8 mouse cellular contexts compared by ENCODE assay signal in genomic region chr3:83110163-83110562, GRCm38 (mm10). TPM values are rescaled to one million over a fixed set of nuclear protein-coding genes. Genes with fewer than 3 reads are reported as not detected.
DNase-seq lines count a peak whose midpoint lies in the region; ATAC-seq lines count a peak whose summit lies in the region.

No protein-coding gene starts in this region.

- H3K4me3 ChIP-seq in embryonic facial prominence, embryonic 11.5 days (ENCODE audit: low read depth, low read length), result no peak overlapping the region
- no peak overlapping the region for H3K4me3 ChIP-seq in embryonic facial prominence, embryonic 10.5 days
- H3K4me3 ChIP-seq in limb, embryonic 11.5 days (ENCODE audit: low read depth, low read length), result no peak overlapping the region
- H3K4me3 ChIP-seq in stomach, embryonic 14.5 days (ENCODE audit: low read depth, low read length), result no peak overlapping the region

- no peaks in the 10 kb centered on the region for H3K9me3 ChIP-seq in embryonic facial prominence, embryonic 11.5 days (replicated peaks; ENCODE audit: control insufficient read depth, low read length)
- H3K9me3 ChIP-seq in embryonic facial prominence, embryonic 10.5 days, result 0 out of 2 replicates have a peak, but pooled peaks cover 4% of the 10 kb centered on the region
- no peaks in the 10 kb centered on the region for H3K9me3 ChIP-seq in limb, embryonic 11.5 days (ENCODE audit: control insufficient read depth, low read length)
- H3K9me3 ChIP-seq in stomach, embryonic 14.5 days (ENCODE audit: control insufficient read depth, low read depth, low read length), result no peaks in the 10 kb centered on the region

- no peak for ATAC-seq in embryonic facial prominence, embryonic 11.5 days (replicated peaks; ENCODE audit: insufficient number of reproducible peaks, low FRiP score, low TSS enrichment, low read depth)
- 0 out of 2 replicates have a peak, but pooled peaks have one; percentile 47 for ATAC-seq in limb, embryonic 11.5 days (ENCODE audit: insufficient number of reproducible peaks, low FRiP score, low TSS enrichment, low read depth)
- peak; percentile 42; the same call in 1 of the 2 replicates for ATAC-seq in stomach, embryonic 14.5 days (ENCODE audit: insufficient number of reproducible peaks, insufficient read depth, low FRiP score, low read depth)
- ATAC-seq in megakaryocyte, adult 5-6 weeks (ENCODE audit: poor library complexity, severe bottlenecking), result no peak

- H3K27ac ChIP-seq in embryonic facial prominence, embryonic 11.5 days (replicated peaks; ENCODE audit: low read depth, low read length), result no peak overlapping the region
- no peak overlapping the region for H3K27ac ChIP-seq in embryonic facial prominence, embryonic 10.5 days (replicated peaks)
- H3K27ac ChIP-seq in limb, embryonic 11.5 days (replicated peaks; ENCODE audit: low read depth, low read length), result no peak overlapping the region
- no peak overlapping the region for H3K27ac ChIP-seq in stomach, embryonic 14.5 days (ENCODE audit: low read length)

- no peaks in the 10 kb centered on the region; the same call in 1 of the 2 replicates for H3K27me3 ChIP-seq in embryonic facial prominence, embryonic 11.5 days (ENCODE audit: control insufficient read depth, insufficient read depth, low read length)
- peaks cover 27% of the 10 kb centered on the region for H3K27me3 ChIP-seq in embryonic facial prominence, embryonic 10.5 days (replicated peaks; ENCODE audit: low read depth, poor library complexity, severe bottlenecking)
- no peaks in the 10 kb centered on the region for H3K27me3 ChIP-seq in limb, embryonic 11.5 days (ENCODE audit: control insufficient read depth, insufficient read depth, low read length)
- no peaks in the 10 kb centered on the region for H3K27me3 ChIP-seq in stomach, embryonic 14.5 days (ENCODE audit: control insufficient read depth, insufficient read depth, low read length)

- H3K4me1 ChIP-seq in embryonic facial prominence, embryonic 11.5 days (ENCODE audit: control insufficient read depth, insufficient read depth, low read length), result no peaks in the 10 kb centered on the region
- H3K4me1 ChIP-seq in embryonic facial prominence, embryonic 10.5 days, result peaks cover 5% of the 10 kb centered on the region; the same call in 1 of the 2 replicates
- peaks cover 5% of the 10 kb centered on the region for H3K4me1 ChIP-seq in limb, embryonic 11.5 days (ENCODE audit: control insufficient read depth, insufficient read depth, low read length)
- H3K4me1 ChIP-seq in stomach, embryonic 14.5 days (ENCODE audit: control insufficient read depth, insufficient read depth, low read length), result peaks cover 6% of the 10 kb centered on the region; the same call in 1 of the 2 replicates

- H3K4me2 ChIP-seq in embryonic facial prominence, embryonic 11.5 days (ENCODE audit: low read depth, low read length), result no peak overlapping the region
- no peak overlapping the region for H3K4me2 ChIP-seq in limb, embryonic 11.5 days (ENCODE audit: low read depth, severe bottlenecking)
- H3K4me2 ChIP-seq in stomach, embryonic 14.5 days (replicated peaks; ENCODE audit: low read depth, low read length), result no peak overlapping the region

- H3K9ac ChIP-seq in embryonic facial prominence, embryonic 11.5 days (replicated peaks; ENCODE audit: low read length), result no peak overlapping the region
- H3K9ac ChIP-seq in limb, embryonic 11.5 days (ENCODE audit: low read length), result no peak overlapping the region
- no peak overlapping the region for H3K9ac ChIP-seq in stomach, embryonic 14.5 days (replicated peaks; ENCODE audit: low read depth, low read length)

- DNase-seq in embryonic facial prominence, embryonic 11.5 days (ENCODE audit: low spot score), result peak; percentile 73
- no peak for DNase-seq in embryonic facial prominence, embryonic 10.5 days (ENCODE audit: low spot score)
- DNase-seq in 3134 (ENCODE audit: extremely low read depth, insufficient read length, low spot score), result peak; percentile 33
- peak; percentile 80 for DNase-seq in embryo, embryonic 10 days (ENCODE audit: low spot score)
- DNase-seq in limb, embryonic 11.5 days (ENCODE audit: low spot score), result no peak
- DNase-seq in adrenal gland, adult 8-10 months, result no peak

- 27% methylated on average over 4 of the region's 4 CpGs for WGBS in embryonic facial prominence, embryonic 11.5 days
- 33% methylated on average over 4 of the region's 4 CpGs for WGBS in embryonic facial prominence, embryonic 10.5 days
- WGBS in limb, embryonic 11.5 days, result 26% methylated on average over 4 of the region's 4 CpGs
- WGBS in stomach, embryonic 14.5 days, result 33% methylated on average over 4 of the region's 4 CpGs

- no peaks in the 10 kb centered on the region for H3K36me3 ChIP-seq in embryonic facial prominence, embryonic 11.5 days (replicated peaks; ENCODE audit: control insufficient read depth, insufficient read depth, low read depth, low read length)
- H3K36me3 ChIP-seq in embryonic facial prominence, embryonic 10.5 days (replicated peaks), result no peaks in the 10 kb centered on the region
- H3K36me3 ChIP-seq in limb, embryonic 11.5 days (ENCODE audit: control insufficient read depth, insufficient read depth, low read length), result no peaks in the 10 kb centered on the region
- H3K36me3 ChIP-seq in stomach, embryonic 14.5 days (ENCODE audit: control insufficient read depth, insufficient read depth, low read length), result no peaks in the 10 kb centered on the region

RNA-seq across cellular contexts. Expression of gene Dchs2, which starts 17.6 kb away (rescaled TPM):
- 0.11 and 0.14 TPM in 2 replicates for polyA plus RNA-seq in embryonic facial prominence, embryonic 11.5 days (2014; fragmentation: Nextera tagmentation; extraction: Ambion mirVana)
- polyA plus RNA-seq in embryonic facial prominence, embryonic 10.5 days (2016; fragmentation: Nextera tagmentation; extraction: Ambion mirVana), result 0.04 and 0.11 TPM in 2 replicates
- polyA plus RNA-seq in limb, embryonic 11.5 days (2014; fragmentation: Nextera tagmentation; extraction: Ambion mirVana), result 0.17 and 0.31 TPM in 2 replicates
- polyA plus RNA-seq in stomach, embryonic 14.5 days (2014; fragmentation: Nextera tagmentation; extraction: Ambion mirVana), result 0.78 and 0.94 TPM in 2 replicates
- not detected in 2 replicates for total RNA-seq in megakaryocyte, adult 5-6 weeks (2015)
- not detected in 2 replicates for total RNA-seq in megakaryocyte, adult 5-6 weeks (2017)
- total RNA-seq in adrenal gland, adult 8-10 months (2022), result under 1 TPM; 0.28 to 0.81 (median 0.56) TPM

RNA-seq across cellular contexts. Expression of gene Plrg1, which starts 54.8 kb away (rescaled TPM):
- polyA plus RNA-seq in embryonic facial prominence, embryonic 11.5 days (2014; fragmentation: Nextera tagmentation; extraction: Ambion mirVana), result 141 TPM in 2 replicates
- 133 and 139 TPM in 2 replicates for polyA plus RNA-seq in embryonic facial prominence, embryonic 10.5 days (2016; fragmentation: Nextera tagmentation; extraction: Ambion mirVana)
- polyA plus RNA-seq in limb, embryonic 11.5 days (2014; fragmentation: Nextera tagmentation; extraction: Ambion mirVana), result 140 TPM in 2 replicates
- polyA plus RNA-seq in stomach, embryonic 14.5 days (2014; fragmentation: Nextera tagmentation; extraction: Ambion mirVana), result 98.0 and 103 TPM in 2 replicates
- 34.9 and 44.2 TPM in 2 replicates for total RNA-seq in megakaryocyte, adult 5-6 weeks (2015)
- 48.3 and 59.0 TPM in 2 replicates for total RNA-seq in megakaryocyte, adult 5-6 weeks (2017)
- total RNA-seq in adrenal gland, adult 8-10 months (2022), result 10 to 100 TPM; 46.5 to 54.5 (median 49.4) TPM

Comparison
In these comparisons a context has a peak if more than half of its experiments do, and no peak if none do; other contexts are left out.
1. DNase-seq: peak in embryonic facial prominence, embryonic 11.5 days (single experiment), 3134 (single experiment) and embryo, embryonic 10 days (single experiment); none in embryonic facial prominence, embryonic 10.5 days (single experiment), limb, embryonic 11.5 days (single experiment) and adrenal gland, adult 8-10 months (single experiment).
2. ATAC-seq: peak in limb, embryonic 11.5 days (single experiment) and stomach, embryonic 14.5 days (single experiment); none in embryonic facial prominence, embryonic 11.5 days (single experiment) and megakaryocyte, adult 5-6 weeks (single experiment).